Mouse (Mus musculus) hindbrain, embryonic 11.5 days (tissue): ENCODE results near the gene Grb7. TPM values are rescaled to one million over a fixed set of nuclear protein-coding genes. Genes with fewer than 3 reads are reported as not detected.

ENCODE experiments used
- ATAC-seq: fragments of 200-750 bp; cut with Nextera tagmentation; 2 replicates; pipeline ENCODE4 v1.8.0; 2017; ENCODE audit warnings: mild to moderate bottlenecking, moderate TSS enrichment, moderate library complexity; ENCODE audit not compliant: low FRiP score
- DNase-seq: peaks from one replicate; pipeline ENCODE4 v3.0.0-alpha.2; 2015; ENCODE audit warnings: low spot score
- H3K27ac ChIP-seq: fragments of 300-500 bp; sonication (generic); 2 replicates; pipeline ENCODE4 v1.5.1; 2014; ENCODE audit warnings: mild to moderate bottlenecking, low read depth, low read length
- H3K27me3 ChIP-seq: fragments of 300-500 bp; sonication (generic); 2 replicates; pipeline ENCODE4 v1.6.1; 2014; ENCODE audit warnings: mild to moderate bottlenecking, low read length, moderate library complexity, mixed read lengths; ENCODE audit not compliant: control insufficient read depth, insufficient read depth
- H3K36me3 ChIP-seq: fragments of 300-500 bp; sonication (generic); 2 replicates; pipeline ENCODE4 v1.6.1; 2014; ENCODE audit warnings: mild to moderate bottlenecking, low read length, moderate library complexity, mixed read lengths; ENCODE audit not compliant: control insufficient read depth, insufficient read depth
- H3K4me1 ChIP-seq: fragments of 300-500 bp; sonication (generic); replicated peaks from 2 replicates; pipeline ENCODE4 v1.6.1; 2014; ENCODE audit warnings: low read length, mixed read lengths; ENCODE audit not compliant: control insufficient read depth, insufficient read depth
- H3K4me2 ChIP-seq: fragments of 300-500 bp; sonication (generic); replicated peaks from 2 replicates; pipeline ENCODE4 v1.6.1; 2014; ENCODE audit warnings: mild to moderate bottlenecking, low read depth, low read length
- H3K4me3 ChIP-seq: fragments of 300-500 bp; sonication (generic); 2 replicates; pipeline ENCODE4 v1.5.1; 2014; ENCODE audit warnings: low read depth, low read length
- H3K9ac ChIP-seq: fragments of 300-500 bp; sonication (generic); 2 replicates; pipeline ENCODE4 v1.6.1; 2014; ENCODE audit warnings: low read depth, low read length
- H3K9me3 ChIP-seq: fragments of 300-500 bp; sonication (generic); 2 replicates; pipeline ENCODE4 v1.6.1; 2016; ENCODE audit warnings: low read length; ENCODE audit not compliant: control insufficient read depth
- WGBS: fragments of 180-500 bp; shearing (Covaris S2); extraction: QIAGEN DNeasy Blood & Tissue Kit; methylation state at CpG from one replicate; pipeline ENCODE4 v1.1.7; 2014; 5-methylcytosine and 5-hydroxymethylcytosine counted together
- polyA plus RNA-seq: library from polyadenylated mRNA; unstranded; fragments of >200 nt; fragmentation: Nextera tagmentation; extraction: Ambion mirVana; gene quantifications from 2 replicates; pipeline ENCODE4 v1.2.1, GENCODE M21; 2014

The Grb7 gene
- polyA plus RNA-seq, 1 experiment from 2014 or later, result 2.1 TPM

DNA sequence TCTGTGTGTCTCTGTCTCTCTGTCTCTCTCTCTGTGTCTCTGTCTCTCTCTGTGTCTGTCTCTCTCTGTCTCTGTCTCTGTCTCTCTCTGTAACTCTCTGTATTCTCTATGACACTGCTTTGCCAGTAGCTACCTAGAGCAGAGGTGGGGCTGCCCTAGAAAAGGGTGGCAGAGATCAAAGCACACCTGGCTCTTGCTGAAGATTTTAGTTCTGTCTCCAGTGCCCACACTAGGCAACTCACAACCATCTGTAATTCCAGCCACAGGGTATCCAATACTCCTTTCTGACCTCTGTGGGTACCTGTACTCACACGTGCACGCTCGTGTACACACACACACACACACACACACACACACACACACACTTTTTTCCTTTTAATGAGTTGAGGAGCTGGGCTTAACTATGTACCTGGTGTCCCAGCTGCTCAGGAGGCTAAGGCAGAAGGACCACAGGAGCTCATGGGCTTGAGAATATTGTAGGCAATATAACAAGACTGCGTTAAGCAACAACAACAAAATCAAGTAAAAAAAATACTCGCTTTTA, 49.1 kb downstream of the Grb7 start:
- no peaks in the 10 kb centered on the region for H3K4me1 ChIP-seq
- H3K27ac ChIP-seq, result no peak overlapping the region
- no peak overlapping the region for H3K9ac ChIP-seq
- DNase-seq, result no peak
- ATAC-seq, result no peak
- no peak overlapping the region for H3K4me2 ChIP-seq
- no peaks in the 10 kb centered on the region for H3K9me3 ChIP-seq
- H3K36me3 ChIP-seq, result no peaks in the 10 kb centered on the region
- H3K27me3 ChIP-seq, result no peaks in the 10 kb centered on the region
- no peak overlapping the region for H3K4me3 ChIP-seq
- WGBS, result 95% methylated on average over 5 of the region's 5 CpGs

DNA sequence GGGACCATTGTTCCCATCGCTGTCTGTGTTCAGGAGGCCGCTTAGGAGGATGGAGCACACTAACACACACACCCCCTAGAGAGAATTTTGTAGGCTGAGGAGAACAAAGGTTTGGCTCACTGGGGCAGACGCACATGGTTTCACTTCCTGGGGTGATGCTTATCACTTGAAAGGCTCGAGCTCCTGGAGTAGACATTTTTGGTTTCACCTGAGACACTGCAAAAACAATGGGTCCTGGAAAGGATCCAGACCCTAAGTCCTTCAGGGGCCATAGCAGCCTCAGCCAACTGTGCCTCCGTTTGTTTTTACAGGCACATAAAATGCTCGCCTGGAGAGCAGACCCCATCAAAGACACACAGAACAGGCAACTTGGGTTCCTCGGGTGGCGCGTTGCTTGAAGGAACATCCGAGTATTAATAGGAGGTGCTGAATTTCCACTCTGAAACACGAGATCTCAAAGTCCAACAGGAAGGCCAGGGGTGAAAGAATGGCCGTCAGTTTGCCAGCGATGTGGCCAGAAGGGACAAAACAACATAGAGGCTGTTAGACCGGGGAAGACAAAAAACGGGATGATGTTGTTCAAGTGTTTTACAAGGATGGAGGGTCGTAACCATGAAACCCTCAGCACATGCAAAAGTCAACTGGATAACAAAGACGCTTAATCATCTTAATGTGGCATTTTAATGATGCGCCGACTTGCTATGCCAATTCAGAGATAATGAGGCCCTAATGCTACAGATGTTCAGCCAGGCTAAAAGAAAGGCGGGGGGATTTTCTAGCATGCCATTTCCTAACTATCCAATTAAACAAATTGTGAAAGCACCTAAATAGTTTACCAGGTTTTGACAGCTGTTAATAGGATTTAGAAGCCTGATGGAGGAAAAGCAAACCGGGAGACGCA, 51.4 kb downstream of the Grb7 start:
- Histone ChIP-seq H3K27ac (no peak overlapping the region), H3K4me3 (no peak overlapping the region), H3K36me3 (no peaks in the 10 kb centered on the region), H3K27me3 (no peaks in the 10 kb centered on the region), H3K4me2 (no peak overlapping the region), H3K9ac (no peak overlapping the region), H3K4me1 (no peaks in the 10 kb centered on the region), H3K9me3 (no peaks in the 10 kb centered on the region)
- WGBS, result 54% methylated on average over 22 of the region's 22 CpGs
- DNase-seq, result no peak
- no peak for ATAC-seq

DNA sequence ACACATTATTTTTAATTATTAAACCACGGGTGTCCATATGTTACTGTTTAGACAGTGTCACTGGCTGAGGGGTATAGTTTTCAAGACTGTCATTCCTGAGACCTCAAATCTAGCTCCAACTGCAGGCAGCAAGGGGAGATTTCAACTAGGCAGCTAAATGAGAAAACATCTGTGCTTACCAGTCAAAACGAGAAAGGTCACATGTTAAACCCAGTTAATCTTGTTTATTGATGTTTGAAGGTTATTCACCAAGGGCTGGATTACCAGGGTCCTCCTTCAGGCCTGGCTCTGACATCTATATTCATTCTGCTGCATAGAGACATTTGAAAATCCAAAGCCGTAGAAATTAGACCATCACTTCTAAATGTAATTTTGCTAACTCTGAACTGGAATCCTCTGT, 58.7 kb downstream of the Grb7 start:
- WGBS, result 71% methylated on average over 3 of the region's 3 CpGs
- no peak for ATAC-seq
- H3K4me1 ChIP-seq, result no peaks in the 10 kb centered on the region

More for the DNA sequence above, 58.7 kb downstream of the Grb7 start:
- Histone ChIP-seq H3K27me3 (no peaks in the 10 kb centered on the region), H3K4me2 (no peak overlapping the region), H3K27ac (no peak overlapping the region), H3K36me3 (no peaks in the 10 kb centered on the region), H3K4me3 (no peak overlapping the region), H3K9me3 (no peaks in the 10 kb centered on the region), H3K9ac (no peak overlapping the region)
- DNase-seq, result no peak

Other genes starting within 250 kb of the Grb7 start
- gene Cdk12, start 243.3 kb upstream of the Grb7 start, polyA plus RNA-seq, result 12.0 and 16.5 TPM in 2 replicates
- gene Neurod2, start 116.7 kb upstream of the Grb7 start, polyA plus RNA-seq, result 0.27 and 0.36 TPM in 2 replicates
- 0.29 and 0.70 TPM in 2 replicates for gene Ppp1r1b, start 98.0 kb upstream of the Grb7 start, polyA plus RNA-seq
- 40.1 and 43.2 TPM in 2 replicates for gene Stard3, start 88.0 kb upstream of the Grb7 start, polyA plus RNA-seq
- gene Tcap, start 62.6 kb upstream of the Grb7 start, polyA plus RNA-seq, result 0.53 and 0.54 TPM in 2 replicates
- 0.54 and 0.93 TPM in 2 replicates for gene Pnmt, start 59.9 kb upstream of the Grb7 start, polyA plus RNA-seq
- gene Pgap3, start 45.9 kb upstream of the Grb7 start, polyA plus RNA-seq, result 4.3 and 4.5 TPM in 2 replicates
- 15.5 and 17.2 TPM in 2 replicates for gene Erbb2, start 33.9 kb upstream of the Grb7 start, polyA plus RNA-seq
- gene Mien1, start 7.4 kb upstream of the Grb7 start, polyA plus RNA-seq, result 152 and 167 TPM in 2 replicates
- 0.11 and 0.60 TPM in 2 replicates for gene Ikzf3, start 99.6 kb downstream of the Grb7 start, polyA plus RNA-seq
- 0.21 TPM in 1 of 2 replicates, not detected in the other for gene Zpbp2, start 104.7 kb downstream of the Grb7 start, polyA plus RNA-seq
- 10.9 and 12.2 TPM in 2 replicates for gene Ormdl3, start 141.0 kb downstream of the Grb7 start, polyA plus RNA-seq
- gene Lrrc3c, start 151.9 kb downstream of the Grb7 start, polyA plus RNA-seq, result not detected in 2 replicates
- gene Gm12355, start 179.3 kb downstream of the Grb7 start, polyA plus RNA-seq, result 0.85 and 1.8 TPM in 2 replicates
- gene Gsdma3, start 180.0 kb downstream of the Grb7 start, polyA plus RNA-seq, result not detected in 2 replicates
- not detected in 2 replicates for gene Gsdma2, start 200.4 kb downstream of the Grb7 start, polyA plus RNA-seq
- not detected in 2 replicates for gene Gsdma, start 218.0 kb downstream of the Grb7 start, polyA plus RNA-seq
- 154 and 155 TPM in 2 replicates for gene Psmd3, start 236.2 kb downstream of the Grb7 start, polyA plus RNA-seq